Mouse (Mus musculus) forebrain, embryonic 10.5 days (tissue): ENCODE results near the gene Tep1. TPM values are rescaled to one million over a fixed set of nuclear protein-coding genes. Genes with fewer than 3 reads are reported as not detected.
"Not testable (repeated sequence)": the region's sequence is repeated elsewhere in the genome, so short reads cannot be mapped to it uniquely, and the experiment has no call there.

Experiments used
- DNase-seq: peaks from one replicate; pipeline ENCODE4 v3.0.0-alpha.2; 2017; ENCODE audit warnings: low spot score; ENCODE audit errors: extremely low spot score
- H3K27ac ChIP-seq: fragments of 300-500 bp; sonication (generic); 2 replicates; pipeline ENCODE4 v1.5.1; 2016; ENCODE audit warnings: mild to moderate bottlenecking
- H3K27me3 ChIP-seq: fragments of 300-500 bp; sonication (generic); 2 replicates; pipeline ENCODE4 v1.6.1; 2016; ENCODE audit warnings: mild to moderate bottlenecking; ENCODE audit not compliant: poor library complexity, severe bottlenecking
- H3K36me3 ChIP-seq: fragments of 300-500 bp; sonication (generic); replicated peaks from 2 replicates; pipeline ENCODE4 v1.6.1; 2016; ENCODE audit warnings: mild to moderate bottlenecking, moderate library complexity
- H3K4me1 ChIP-seq: fragments of 300-500 bp; sonication (generic); 2 replicates; pipeline ENCODE4 v1.6.1; 2016
- H3K4me3 ChIP-seq: fragments of 300-500 bp; sonication (generic); 2 replicates; pipeline ENCODE4 v1.5.1; 2016; ENCODE audit warnings: mild to moderate bottlenecking, moderate library complexity
- H3K9me3 ChIP-seq: fragments of 300-500 bp; sonication (generic); 2 replicates; pipeline ENCODE4 v1.6.1; 2016; ENCODE audit warnings: mild to moderate bottlenecking, moderate library complexity
- WGBS: fragments of 180-500 bp; shearing (Covaris S2); methylation state at CpG from one replicate; pipeline ENCODE4 v1.1.7; 2016; 5-methylcytosine and 5-hydroxymethylcytosine counted together
- polyA plus RNA-seq: library from polyadenylated mRNA; unstranded; fragments of >200 nt; fragmentation: Nextera tagmentation; extraction: Ambion mirVana; gene quantifications from 2 replicates; pipeline ENCODE4 v1.2.1, GENCODE M21; 2016

Gene Tep1
- 4.1 and 5.2 TPM in 2 replicates for polyA plus RNA-seq

DNA sequence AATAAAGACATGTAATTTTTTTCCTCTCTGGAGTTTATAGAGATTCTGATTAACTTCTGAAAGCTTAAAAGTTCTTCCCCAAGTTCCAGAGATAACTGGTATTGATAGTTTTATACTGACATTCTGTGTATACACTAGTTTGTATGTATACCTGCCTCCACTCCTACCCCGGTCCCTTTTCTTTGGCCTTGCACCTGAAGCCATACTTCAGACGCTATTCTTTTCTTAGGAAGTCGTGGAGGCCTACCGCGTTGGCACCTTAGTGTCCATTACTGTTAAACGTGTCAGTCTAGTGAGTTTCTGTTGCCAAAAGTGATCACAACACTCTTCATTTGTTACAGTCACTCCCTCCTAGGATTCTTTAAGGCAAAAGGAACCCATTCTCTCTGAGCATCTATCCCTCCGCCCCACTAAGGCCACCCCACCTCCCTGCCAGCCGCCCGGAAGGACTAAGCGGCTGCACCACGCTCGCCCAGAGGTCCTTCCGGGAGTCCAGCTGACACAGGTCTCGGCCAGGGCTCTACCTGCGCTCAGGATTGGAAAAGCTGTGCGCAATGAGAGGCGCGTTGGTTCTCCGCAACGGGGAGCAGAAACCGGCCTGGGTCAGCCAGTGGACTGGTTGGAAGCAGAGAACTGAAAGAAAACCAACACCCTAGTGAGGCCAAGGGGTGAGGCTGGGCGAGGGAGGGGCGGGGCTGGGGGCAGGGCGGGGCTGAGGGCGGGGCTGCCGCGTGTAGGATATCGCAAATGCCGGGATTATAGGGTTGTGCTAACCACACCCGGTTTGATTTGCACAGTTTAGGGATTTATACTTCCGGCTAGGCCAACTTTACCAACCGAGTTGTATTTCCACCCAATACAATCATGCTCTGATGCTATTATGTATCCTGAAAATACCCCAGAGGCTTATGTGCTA lies at the start of gene Tep1:
Gene Tep1, minus strand, starts transcription at position 672 of the 916 bp plus-strand sequence.
- WGBS = 7% methylated on average over 32 of the region's 32 CpGs
- Histone ChIP-seq H3K27me3 (no peaks in the 10 kb centered on the region), H3K27ac (peak within 1 kb of the TSS; percentile 87), H3K4me1 (peaks cover 13% of the 10 kb centered on the region), H3K4me3 (peak within 1 kb of the TSS; percentile 67), H3K9me3 (no peaks in the 10 kb centered on the region), H3K36me3 (no peaks in the 10 kb centered on the region)
- peak; percentile 75 for DNase-seq

DNA sequence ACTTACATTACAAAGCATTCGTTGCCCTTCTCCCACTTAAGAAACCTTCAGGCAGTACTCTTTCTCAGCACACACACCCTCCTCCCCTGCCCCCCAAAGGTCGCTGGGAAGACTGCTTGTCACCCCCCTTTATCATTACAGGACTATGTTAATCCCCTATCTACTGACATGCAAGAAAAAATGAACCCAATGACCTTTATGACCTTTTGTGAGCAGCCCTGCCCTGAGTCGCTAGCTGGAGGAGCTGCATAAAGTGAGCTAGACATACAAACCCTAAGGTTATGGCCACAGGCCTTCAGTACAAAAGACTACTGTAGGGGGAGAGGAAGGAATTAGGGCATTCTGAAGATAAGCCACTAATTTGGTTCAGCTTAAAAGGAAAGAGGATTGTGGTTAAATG lies 41.0 kb upstream of the Tep1 start:
- H3K4me1 ChIP-seq = peaks cover 3% of the 10 kb centered on the region; the same call in 1 of the 2 replicates
- H3K27me3 ChIP-seq = no peaks in the 10 kb centered on the region
- H3K4me3 ChIP-seq = no peak overlapping the region
- H3K36me3 ChIP-seq = peaks cover 57% of the 10 kb centered on the region
- no peak overlapping the region for H3K27ac ChIP-seq
- WGBS = 46% methylated on average over 3 of the region's 3 CpGs
- no peak for DNase-seq
- no peaks in the 10 kb centered on the region for H3K9me3 ChIP-seq

DNA sequence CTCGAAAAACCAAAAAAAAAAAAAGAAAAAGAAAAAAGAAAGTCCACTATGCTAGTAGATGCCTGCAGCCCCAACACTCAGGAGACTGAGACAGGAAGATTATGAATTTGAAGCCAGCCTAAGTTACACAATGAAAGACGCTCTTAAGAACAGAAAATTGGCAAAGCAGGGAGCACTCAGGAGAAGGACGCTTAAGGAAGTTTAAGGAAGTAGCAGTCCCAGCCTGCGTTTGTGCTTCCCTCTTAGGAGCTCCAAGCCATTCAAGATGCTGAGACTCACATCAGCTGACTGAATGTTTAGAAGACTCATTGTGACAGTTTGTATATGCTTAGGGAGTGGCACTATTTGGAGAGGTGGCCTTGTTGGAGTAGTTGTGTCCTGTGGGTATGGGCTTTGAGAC lies 37.8 kb upstream of the Tep1 start:
- Histone ChIP-seq H3K9me3 (no peaks in the 10 kb centered on the region), H3K36me3 (peaks cover 27% of the 10 kb centered on the region), H3K4me1 (peaks cover 12% of the 10 kb centered on the region), H3K4me3 (no peak overlapping the region), H3K27ac (no peak overlapping the region), H3K27me3 (no peaks in the 10 kb centered on the region)
- WGBS = 76% methylated on average over 4 of the region's 4 CpGs
- no peak for DNase-seq

DNA sequence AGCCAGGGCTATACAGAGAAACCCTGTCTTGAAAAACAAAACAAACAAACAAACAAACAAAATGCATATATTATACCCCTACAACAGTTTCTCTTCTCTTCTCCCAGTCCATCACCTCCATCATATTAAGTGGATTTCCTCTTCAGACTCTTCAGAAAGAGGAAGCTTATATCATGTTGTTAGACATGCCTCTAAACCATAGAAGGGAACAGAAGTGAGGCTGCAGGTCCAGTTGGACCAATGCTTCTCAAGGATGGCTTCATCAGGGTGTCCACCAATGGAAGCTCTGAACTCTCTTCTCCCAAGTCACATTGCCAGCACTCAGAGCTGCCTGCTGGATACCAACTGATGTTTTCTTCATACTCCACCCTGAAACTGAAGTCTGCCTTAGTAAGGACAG lies 35.0 kb upstream of the Tep1 start:
- H3K4me1 ChIP-seq, H3K27ac ChIP-seq, H3K27me3 ChIP-seq, H3K36me3 ChIP-seq, H3K9me3 ChIP-seq, DNase-seq, H3K4me3 ChIP-seq: not testable (repeated sequence)

DNA sequence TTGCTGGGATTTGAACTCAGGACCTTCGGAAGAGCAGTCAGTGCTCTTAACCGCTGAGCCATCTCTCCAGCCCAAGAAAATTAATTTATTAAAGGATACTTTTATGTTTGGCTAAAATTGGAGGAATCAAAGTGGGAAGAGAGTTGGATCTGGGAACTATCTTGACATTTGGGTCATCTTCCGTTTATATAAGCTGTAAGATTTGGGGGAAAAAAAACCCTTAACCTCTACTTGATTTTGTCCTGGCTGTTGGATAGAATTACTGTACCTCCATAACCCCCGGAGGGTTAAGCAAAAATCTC lies 34.4 kb upstream of the Tep1 start:
- H3K27ac ChIP-seq = no peak overlapping the region
- DNase-seq = no peak
- no peak overlapping the region for H3K4me3 ChIP-seq
- 83% methylated on average over 4 of the region's 4 CpGs for WGBS
- H3K36me3 ChIP-seq = no peaks in the 10 kb centered on the region
- H3K27me3 ChIP-seq = no peaks in the 10 kb centered on the region
- peaks cover 9% of the 10 kb centered on the region for H3K4me1 ChIP-seq
- H3K9me3 ChIP-seq = no peaks in the 10 kb centered on the region

DNA sequence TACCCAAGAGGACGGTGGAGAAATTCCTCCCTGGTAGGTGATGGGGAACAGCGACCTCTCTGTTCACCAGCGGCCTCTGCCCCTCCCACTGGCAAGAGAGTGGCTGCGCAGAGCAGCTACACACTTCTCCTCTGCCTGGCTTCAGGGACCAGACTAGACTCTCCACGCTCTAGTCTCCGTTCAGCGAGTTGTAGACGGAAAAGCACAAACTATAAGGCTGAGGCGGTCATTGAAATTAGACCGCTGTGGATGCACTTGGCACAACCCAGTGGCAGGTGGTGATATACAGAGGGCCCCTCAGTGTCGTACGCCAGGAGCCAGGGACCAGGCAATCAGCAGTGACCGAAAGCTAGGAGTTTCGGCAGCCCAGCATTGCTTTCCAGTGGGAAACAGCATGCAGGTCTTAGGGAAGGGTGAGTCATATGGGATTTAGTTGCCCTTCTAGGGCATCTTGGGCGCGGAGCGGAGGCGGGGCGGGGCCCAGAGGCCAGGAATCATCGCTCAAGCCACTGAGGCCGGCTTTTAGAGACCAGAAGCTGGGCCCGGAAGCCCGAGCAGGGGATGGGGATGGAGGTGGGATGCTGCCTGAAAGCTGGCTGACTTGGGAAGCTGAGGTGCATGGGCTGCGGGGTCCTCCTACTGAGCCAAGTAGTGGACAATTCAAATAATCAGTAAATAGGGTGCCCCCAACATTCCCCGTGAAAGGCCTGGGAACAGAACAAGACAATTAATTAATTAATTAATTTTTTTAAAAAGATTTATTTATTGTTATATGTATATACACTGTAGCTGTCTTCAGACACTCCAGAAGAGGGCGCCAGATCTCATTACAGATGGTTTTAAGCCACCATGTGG lies 33.8 kb upstream of the Tep1 start:
- Histone ChIP-seq H3K4me1 (peaks cover 9% of the 10 kb centered on the region), H3K36me3 (no peaks in the 10 kb centered on the region), H3K27me3 (no peaks in the 10 kb centered on the region), H3K27ac (peak overlapping the region; percentile 78), H3K4me3 (peak overlapping the region; percentile 60), H3K9me3 (no peaks in the 10 kb centered on the region)
- WGBS = 4% methylated on average over 26 of the region's 26 CpGs
- DNase-seq = peak; percentile 69

DNA sequence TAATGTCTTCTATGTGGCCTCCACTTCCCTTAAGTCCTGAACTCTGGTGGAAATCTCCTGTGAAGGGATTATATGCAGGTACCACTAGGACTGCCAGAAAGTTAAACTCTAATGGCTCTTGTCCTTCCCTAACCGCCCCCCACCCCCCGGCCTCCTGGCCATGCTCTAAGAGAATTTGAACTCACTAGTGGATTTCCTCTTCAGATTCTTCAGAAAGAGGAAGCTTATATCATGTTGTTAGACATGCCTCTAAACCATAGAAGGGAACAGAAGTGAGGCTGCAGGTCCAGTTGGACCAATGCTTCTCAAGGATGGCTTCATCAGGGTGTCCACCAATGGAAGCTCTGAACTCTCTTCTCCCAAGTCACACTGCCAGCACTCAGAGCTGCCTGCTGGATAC lies 27.6 kb upstream of the Tep1 start:
- Histone ChIP-seq H3K4me1 (peaks cover 18% of the 10 kb centered on the region), H3K27me3 (peaks cover 33% of the 10 kb centered on the region)
- WGBS = 87% methylated on average over 2 of the region's 2 CpGs
- H3K27ac ChIP-seq, H3K36me3 ChIP-seq, H3K4me3 ChIP-seq, H3K9me3 ChIP-seq, DNase-seq: not testable (repeated sequence)

DNA sequence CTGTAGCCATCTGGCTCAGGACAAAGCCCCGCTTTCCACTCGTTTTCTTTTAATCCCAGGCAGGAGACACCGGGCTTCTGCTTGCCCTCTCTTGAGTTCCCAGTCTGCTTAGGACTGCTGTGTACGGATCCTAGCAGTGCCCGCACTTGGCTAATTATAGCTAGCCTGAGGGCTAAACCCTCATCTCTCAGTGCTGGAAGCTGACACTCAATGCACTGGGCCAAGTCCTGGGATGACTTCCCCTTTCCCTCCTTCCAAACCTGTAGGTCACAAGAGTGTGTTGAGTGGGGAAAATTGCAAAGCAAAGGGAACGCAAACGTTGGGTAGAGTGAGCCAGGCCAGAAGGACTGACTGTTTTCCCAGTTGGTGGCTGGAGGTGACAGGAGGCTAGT lies 27.0 kb upstream of the Tep1 start, which contains the start of gene Klhl33:
Gene Klhl33, minus strand, starts transcription at position 134 of the 392 bp plus-strand sequence.
- Histone ChIP-seq H3K9me3 (no peaks in the 10 kb centered on the region), H3K27ac (0 out of 2 replicates have a peak within 1 kb of the TSS, but pooled peaks have one; percentile 6), H3K27me3 (peaks cover 33% of the 10 kb centered on the region), H3K4me3 (peak within 1 kb of the TSS; percentile 58), H3K4me1 (peaks cover 18% of the 10 kb centered on the region), H3K36me3 (no peaks in the 10 kb centered on the region)
- no peak for DNase-seq
- WGBS = 41% methylated on average over 7 of the region's 7 CpGs

DNA sequence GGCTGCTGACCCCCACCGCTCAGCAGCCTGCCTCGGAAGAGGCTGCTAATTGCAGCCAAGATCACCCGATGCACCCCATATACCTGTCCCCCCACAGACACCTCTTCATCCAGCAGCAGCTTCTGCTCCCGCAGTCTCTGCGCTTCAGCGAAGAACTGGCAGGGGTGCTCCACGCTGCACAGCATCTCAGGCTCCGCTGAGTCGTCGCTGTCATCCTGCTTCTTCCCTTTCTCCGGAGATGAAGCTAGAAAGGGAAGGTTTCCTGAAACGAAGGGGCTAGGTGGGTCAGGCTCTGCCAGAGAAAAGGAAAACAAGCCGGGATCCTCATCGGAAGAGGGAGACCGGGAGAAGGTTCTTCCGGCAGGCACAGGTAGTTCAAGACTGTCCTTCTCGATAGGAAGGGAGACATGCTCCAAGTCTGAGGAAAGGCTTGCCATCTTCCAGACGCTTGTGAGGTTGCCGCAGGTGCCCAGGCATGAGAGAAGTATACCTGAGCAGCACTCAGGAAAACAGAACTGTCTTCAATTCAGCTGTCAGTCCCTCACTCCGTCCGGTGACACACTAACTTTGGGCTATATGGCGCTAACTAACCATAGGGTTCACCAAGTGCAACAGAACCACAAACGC lies 26.5 kb upstream of the Tep1 start:
- 17% methylated on average over 23 of the region's 23 CpGs for whole genome bisulfite sequencing

DNA sequence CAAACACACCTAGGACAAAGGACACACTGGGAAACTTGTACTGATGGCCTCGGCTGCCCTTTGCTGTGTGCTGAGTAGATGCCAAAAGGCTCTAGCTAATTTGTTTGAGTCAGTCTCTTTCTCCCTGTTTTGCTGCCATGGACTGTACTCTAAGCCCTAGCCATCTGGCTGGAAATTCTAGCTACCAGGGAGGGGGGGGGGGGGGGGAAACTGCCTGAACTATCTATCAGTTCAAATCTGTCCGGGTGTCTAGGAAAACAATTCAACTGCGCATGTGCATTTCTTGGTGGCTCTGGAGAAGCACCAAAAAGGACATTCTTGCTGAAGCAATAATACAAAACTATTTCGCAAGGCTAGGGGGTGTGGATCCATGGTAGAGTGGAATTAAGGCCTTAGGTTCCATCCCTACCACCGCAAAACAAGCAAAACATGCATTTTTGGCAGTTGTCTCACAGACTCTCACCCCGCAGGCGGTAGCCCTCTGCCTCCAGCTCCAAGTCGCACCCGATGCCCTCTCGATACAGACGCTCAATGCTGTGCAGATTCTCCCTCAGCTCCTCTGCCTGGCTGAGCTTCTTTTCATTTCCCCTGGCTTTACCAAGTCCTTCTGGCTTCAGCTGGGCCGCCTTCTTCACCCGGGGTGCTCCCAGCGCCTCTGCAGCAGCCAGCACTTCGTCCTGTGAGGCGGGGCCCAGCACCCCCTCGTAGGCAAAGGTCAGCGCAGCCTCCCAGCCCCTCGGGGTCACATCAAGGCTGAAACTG lies 25.8 kb upstream of the Tep1 start:
- H3K27ac ChIP-seq = 0 out of 2 replicates have a peak overlapping the region, but pooled peaks have one; percentile 6
- 17% methylated on average over 19 of the region's 19 CpGs for WGBS

More for the DNA sequence above, 26.5 kb upstream of the Tep1 start:
- Histone ChIP-seq H3K4me1 (peaks cover 18% of the 10 kb centered on the region), H3K27ac (0 out of 2 replicates have a peak overlapping the region, but pooled peaks have one; percentile 6), H3K36me3 (no peaks in the 10 kb centered on the region), H3K9me3 (no peaks in the 10 kb centered on the region), H3K4me3 (peak overlapping the region; percentile 58), H3K27me3 (peaks cover 33% of the 10 kb centered on the region)
- DNase-seq = no peak

DNA sequence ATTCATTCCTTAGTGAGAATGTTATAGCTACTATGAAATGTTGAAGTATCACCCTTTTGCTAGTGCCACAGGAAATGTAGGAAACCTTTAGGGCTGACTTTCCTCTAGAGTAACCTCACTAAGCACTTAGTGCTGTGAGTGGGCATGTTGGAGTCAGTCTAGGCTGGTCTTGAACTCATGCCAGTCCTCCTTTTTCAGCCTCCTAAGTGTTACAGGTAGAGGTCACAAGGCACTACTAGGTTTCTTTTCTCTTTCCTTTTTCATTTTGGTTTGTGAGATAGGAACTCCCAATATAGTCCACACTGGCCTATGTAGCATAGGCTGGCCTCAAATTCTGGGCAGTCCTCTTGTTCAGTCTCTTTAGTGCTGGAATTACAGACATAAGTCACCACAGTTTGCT lies 25.0 kb upstream of the Tep1 start:
- no peak for DNase-seq
- no peaks in the 10 kb centered on the region for H3K9me3 ChIP-seq
- no peak overlapping the region for H3K4me3 ChIP-seq
- H3K4me1 ChIP-seq = peaks cover 18% of the 10 kb centered on the region
- peaks cover 33% of the 10 kb centered on the region for H3K27me3 ChIP-seq
- H3K27ac ChIP-seq = no peak overlapping the region
- H3K36me3 ChIP-seq = no peaks in the 10 kb centered on the region

More for the DNA sequence above, 25.8 kb upstream of the Tep1 start:
- Histone ChIP-seq H3K9me3 (no peaks in the 10 kb centered on the region), H3K36me3 (no peaks in the 10 kb centered on the region), H3K4me1 (peaks cover 18% of the 10 kb centered on the region), H3K27me3 (peaks cover 33% of the 10 kb centered on the region), H3K4me3 (peak overlapping the region; percentile 58)
- no peak for DNase-seq
